Comparison of ENCODE assay signal across 8 mouse cellular contexts in the genomic region with DNA sequence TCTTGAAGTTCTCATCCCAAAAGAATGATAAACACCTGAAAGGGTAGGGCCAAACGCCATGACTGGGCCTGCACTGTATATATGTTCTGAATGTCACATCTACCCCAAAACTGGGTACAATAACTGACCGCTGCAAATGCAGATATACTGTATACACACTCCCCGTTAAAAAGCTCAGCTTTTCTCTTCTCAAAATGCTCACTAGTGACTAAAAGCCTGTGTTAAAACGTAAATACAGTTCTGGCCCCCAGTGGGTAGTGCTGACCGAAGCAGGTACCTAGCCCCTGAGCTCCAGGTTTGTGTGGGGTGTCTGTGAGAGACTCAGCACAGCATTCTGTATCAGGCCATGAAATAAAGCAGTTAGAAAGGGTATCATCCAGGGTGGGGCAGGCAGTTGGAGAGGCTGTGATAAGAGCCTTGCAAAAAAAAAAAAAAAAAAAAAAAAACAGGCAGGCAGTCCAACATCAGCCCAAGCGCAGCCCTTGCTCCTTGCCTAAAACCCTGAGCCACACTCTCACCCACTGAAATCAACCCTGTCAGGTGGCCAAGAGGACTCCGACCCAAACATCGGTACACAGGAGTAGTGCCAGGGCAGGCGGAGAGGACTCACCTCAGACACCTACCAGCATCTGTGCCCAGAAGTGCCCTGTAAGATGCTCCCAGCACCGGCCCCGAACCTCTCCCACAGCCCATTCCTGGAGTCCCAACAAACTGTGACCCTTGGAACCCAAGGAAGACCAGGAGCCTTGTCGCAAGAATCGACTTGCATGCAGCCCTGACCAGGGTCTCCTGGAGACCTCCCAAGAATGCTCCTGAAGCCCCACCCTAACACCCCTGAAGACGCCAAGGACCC. TPM values are rescaled to one million over a fixed set of nuclear protein-coding genes. Genes with fewer than 3 reads are reported as not detected.
DNase-seq lines count a peak whose midpoint lies in the region; ATAC-seq lines count a peak whose summit lies in the region.

No protein-coding gene starts in this region.

- intact Hi-C loops in heart, postnatal 36 days (cut with DNase I), result no loop called here

- no peak for ATAC-seq in limb, embryonic 13.5 days (ENCODE audit: low FRiP score, low read depth)

- WGBS in embryonic facial prominence, embryonic 10.5 days, result 58% methylated on average over 14 of the region's 14 CpGs
- 55% methylated on average over 13 of the region's 14 CpGs for WGBS in limb, embryonic 13.5 days

- peak; percentile 34 to 47 for DNase-seq in heart, adult 18-20 months
- DNase-seq in heart, postnatal 4 days, result no peak
- peak; percentile 18 for DNase-seq in embryonic facial prominence, embryonic 10.5 days (ENCODE audit: low spot score)
- DNase-seq in heart, postnatal 36 days, result peak; percentile 25 to 29
- peak; percentile 18 for DNase-seq in skeletal muscle tissue, adult 2 months (ENCODE audit: low read depth, low spot score)
- DNase-seq in right cerebral cortex, postnatal 14 days, result no peak
- DNase-seq in urinary bladder, postnatal 25 days (ENCODE audit: low spot score), result no peak

- H3K27me3 ChIP-seq in embryonic facial prominence, embryonic 10.5 days (replicated peaks; ENCODE audit: low read depth, poor library complexity, severe bottlenecking), result 0 out of 2 replicates have a peak, but pooled peaks cover 5% of the 10 kb centered on the region
- no peaks in the 10 kb centered on the region for H3K27me3 ChIP-seq in limb, embryonic 13.5 days

- peak overlapping the region; percentile 87 for H3K4me3 ChIP-seq in embryonic facial prominence, embryonic 10.5 days
- H3K4me3 ChIP-seq in limb, embryonic 13.5 days, result peak overlapping the region; percentile 70

- peak overlapping the region; percentile 91 for H3K27ac ChIP-seq in embryonic facial prominence, embryonic 10.5 days (replicated peaks)
- H3K27ac ChIP-seq in limb, embryonic 13.5 days, result no peak overlapping the region

- H3K9me3 ChIP-seq in embryonic facial prominence, embryonic 10.5 days, result no peaks in the 10 kb centered on the region
- no peaks in the 10 kb centered on the region for H3K9me3 ChIP-seq in limb, embryonic 13.5 days

- H3K4me1 ChIP-seq in embryonic facial prominence, embryonic 10.5 days, result peaks cover 46% of the 10 kb centered on the region
- peaks cover 22% of the 10 kb centered on the region for H3K4me1 ChIP-seq in limb, embryonic 13.5 days

- peak overlapping the region; percentile 84 for H3K9ac ChIP-seq in limb, embryonic 13.5 days

- H3K36me3 ChIP-seq in embryonic facial prominence, embryonic 10.5 days (replicated peaks), result peaks cover 9% of the 10 kb centered on the region
- peaks cover 12% of the 10 kb centered on the region; the same call in 1 of the 2 replicates for H3K36me3 ChIP-seq in limb, embryonic 13.5 days

- H3K4me2 ChIP-seq in limb, embryonic 13.5 days (replicated peaks), result peak overlapping the region; percentile 92

RNA-seq across cellular contexts. Expression of a gene that starts 1.0 kb away (rescaled TPM):
- 10 to 100 TPM; 10.5 to 13.4 TPM for total RNA-seq in heart, adult 18-20 months (2021)
- total RNA-seq in heart, postnatal 4 days (2021), result 10 to 100 TPM; 20.4 to 21.6 TPM
- 22.2 and 24.9 TPM in 2 replicates for polyA plus RNA-seq in embryonic facial prominence, embryonic 10.5 days (2016; fragmentation: Nextera tagmentation; extraction: Ambion mirVana)
- total RNA-seq in heart, postnatal 36 days (2021), result 10 to 100 TPM; 12.2 to 20.5 TPM
- 28.0 and 30.5 TPM in 2 replicates for polyA plus RNA-seq in limb, embryonic 13.5 days (2015; fragmentation: Nextera tagmentation; extraction: Ambion mirVana)

RNA-seq across cellular contexts. Expression of a gene that starts 12.5 kb away (rescaled TPM):
- 100 to 1,000 TPM in 1 of 2 experiments, 10 to 100 TPM in 1; 99.7 to 125 TPM for total RNA-seq in heart, adult 18-20 months (2021)
- 100 to 1,000 TPM; 192 to 200 TPM for total RNA-seq in heart, postnatal 4 days (2021)
- polyA plus RNA-seq in embryonic facial prominence, embryonic 10.5 days (2016; fragmentation: Nextera tagmentation; extraction: Ambion mirVana), result 958 and 1,014 TPM in 2 replicates
- 100 to 1,000 TPM in 1 of 2 experiments, 10 to 100 TPM in 1; 86.3 to 103 TPM for total RNA-seq in heart, postnatal 36 days (2021)
- 561 and 579 TPM in 2 replicates for polyA plus RNA-seq in limb, embryonic 13.5 days (2015; fragmentation: Nextera tagmentation; extraction: Ambion mirVana)

RNA-seq across cellular contexts. Expression of a gene that starts 54.0 kb away (rescaled TPM):
- not detected for total RNA-seq in heart, adult 18-20 months (2021)
- under 1 TPM; 0.05 to 0.25 TPM for total RNA-seq in heart, postnatal 4 days (2021)
- 0.33 and 0.42 TPM in 2 replicates for polyA plus RNA-seq in embryonic facial prominence, embryonic 10.5 days (2016; fragmentation: Nextera tagmentation; extraction: Ambion mirVana)
- under 1 TPM in 1 of 2 experiments, not detected in 1; 0.19 TPM for total RNA-seq in heart, postnatal 36 days (2021)
- polyA plus RNA-seq in limb, embryonic 13.5 days (2015; fragmentation: Nextera tagmentation; extraction: Ambion mirVana), result 0.04 and 0.08 TPM in 2 replicates

Comparison
In these comparisons a context has a peak if more than half of its experiments do, and no peak if none do; other contexts are left out.
1. DNase-seq: peak in heart, adult 18-20 months (2 of 2), embryonic facial prominence, embryonic 10.5 days (single experiment), heart, postnatal 36 days (2 of 2) and skeletal muscle tissue, adult 2 months (single experiment); none in heart, postnatal 4 days (single experiment), right cerebral cortex, postnatal 14 days (single experiment) and urinary bladder, postnatal 25 days (single experiment).